Mouse (Mus musculus) embryonic facial prominence, embryonic 10.5 days (tissue): ENCODE data around the gene Psap. TPM values are rescaled to one million over a fixed set of nuclear protein-coding genes. Genes with fewer than 3 reads are reported as not detected.
"Not testable (repeated sequence)": the region's sequence is repeated elsewhere in the genome, so short reads cannot be mapped to it uniquely, and the experiment has no call there.

Experiments used
- DNase-seq: peaks from one replicate; pipeline ENCODE4 v3.0.0-alpha.2; 2017; ENCODE audit warnings: low spot score
- H3K27ac ChIP-seq: fragments of 300-500 bp; sonication (generic); replicated peaks from 2 replicates; pipeline ENCODE4 v1.5.1; 2016; ENCODE audit warnings: mild to moderate bottlenecking
- H3K27me3 ChIP-seq: fragments of 300-500 bp; sonication (generic); replicated peaks from 2 replicates; pipeline ENCODE4 v1.6.1; 2016; ENCODE audit warnings: low read depth, mild to moderate bottlenecking; ENCODE audit not compliant: poor library complexity, severe bottlenecking
- H3K36me3 ChIP-seq: fragments of 300-500 bp; sonication (generic); replicated peaks from 2 replicates; pipeline ENCODE4 v1.6.1; 2016; ENCODE audit warnings: mild to moderate bottlenecking, moderate library complexity
- H3K4me1 ChIP-seq: fragments of 300-500 bp; sonication (generic); 2 replicates; pipeline ENCODE4 v1.6.1; 2016
- H3K4me3 ChIP-seq: fragments of 300-500 bp; sonication (generic); 2 replicates; pipeline ENCODE4 v1.5.1; 2016; ENCODE audit warnings: mild to moderate bottlenecking, moderate library complexity
- H3K9me3 ChIP-seq: fragments of 300-500 bp; sonication (generic); 2 replicates; pipeline ENCODE4 v1.6.1; 2016; ENCODE audit warnings: mild to moderate bottlenecking
- WGBS: fragments of 180-500 bp; shearing (Covaris S2); methylation state at CpG from one replicate; pipeline ENCODE4 v1.1.7; 2016; 5-methylcytosine and 5-hydroxymethylcytosine counted together
- polyA plus RNA-seq: library from polyadenylated mRNA; unstranded; fragments of >200 nt; fragmentation: Nextera tagmentation; extraction: Ambion mirVana; gene quantifications from 2 replicates; pipeline ENCODE4 v1.2.1, GENCODE M21; 2016

Gene Psap
- polyA plus RNA-seq, 1 experiment from 2014 or later = 47.1 TPM

- not testable (repeated sequence) for DNase-seq, H3K4me1 ChIP-seq, H3K27ac ChIP-seq, H3K9me3 ChIP-seq, H3K36me3 ChIP-seq, H3K4me3 ChIP-seq, H3K27me3 ChIP-seq
- 92% methylated on average over 3 of the region's 3 CpGs for WGBS
Observed at GRCm38 (mm10) chr10:60248345-60248744, 29.1 kb upstream of the Psap start.

DNA sequence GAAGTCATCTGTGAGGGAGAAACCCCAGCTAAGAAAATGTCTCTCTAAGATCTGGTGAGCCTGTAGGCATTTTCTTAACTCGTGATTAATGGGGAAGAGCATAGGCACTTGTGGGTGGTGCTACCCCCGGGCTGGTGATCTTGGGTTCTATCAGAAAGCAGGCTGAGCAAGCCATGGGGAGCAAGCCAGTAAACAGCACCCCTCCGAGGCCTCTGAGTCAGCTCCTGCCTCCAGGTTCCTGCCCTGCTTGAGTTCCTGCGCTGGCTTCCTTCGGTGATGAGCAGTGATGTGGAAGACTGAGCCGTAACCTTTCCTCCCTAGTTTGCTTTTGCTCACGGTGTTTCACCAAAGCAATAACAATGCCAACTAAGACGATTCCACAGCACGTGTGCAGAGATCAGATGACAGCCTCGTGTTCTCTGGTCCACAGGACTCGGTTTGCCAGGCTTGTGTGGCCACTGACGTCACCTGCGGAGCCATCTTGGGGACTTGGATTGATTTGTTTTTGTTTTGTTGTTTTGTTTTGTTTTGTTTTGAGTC, 26.9 kb upstream of the Psap start:
- no peak for DNase-seq
- Histone ChIP-seq H3K36me3 (no peaks in the 10 kb centered on the region), H3K4me3 (no peak overlapping the region), H3K9me3 (no peaks in the 10 kb centered on the region), H3K27ac (no peak overlapping the region), H3K27me3 (no peaks in the 10 kb centered on the region), H3K4me1 (peaks cover 8% of the 10 kb centered on the region)
- WGBS = 81% methylated on average over 13 of the region's 13 CpGs

- H3K9me3 ChIP-seq = no peaks in the 10 kb centered on the region
- H3K4me1 ChIP-seq = peaks cover 8% of the 10 kb centered on the region
- H3K36me3 ChIP-seq = no peaks in the 10 kb centered on the region
- WGBS = 74% methylated on average over 4 of the region's 4 CpGs
- H3K27ac ChIP-seq = no peak overlapping the region
- DNase-seq = no peak
- H3K4me3 ChIP-seq = no peak overlapping the region
- no peaks in the 10 kb centered on the region for H3K27me3 ChIP-seq
Observed at GRCm38 (mm10) chr10:60252187-60252586, 25.2 kb upstream of the Psap start.

DNA sequence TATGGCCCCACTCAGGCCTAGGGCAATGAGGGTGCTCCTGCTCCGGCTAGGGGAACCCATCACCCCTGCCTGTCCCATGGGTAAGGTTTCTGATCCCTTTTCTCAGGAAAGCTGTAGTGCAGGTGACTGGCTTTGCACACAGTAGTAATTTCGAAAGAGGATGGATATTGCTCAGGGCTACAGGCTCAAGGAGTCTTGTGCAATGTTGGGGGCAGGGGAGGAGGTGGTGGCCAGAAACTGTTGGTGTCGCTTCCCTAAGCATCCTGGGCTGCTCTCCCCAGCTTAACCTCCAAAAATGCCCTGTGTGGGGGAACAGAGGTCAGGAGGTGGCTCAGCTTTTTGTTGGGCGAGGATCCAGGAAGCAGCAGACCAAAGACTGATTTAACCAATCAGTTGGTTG, 24.8 kb upstream of the Psap start:
- DNase-seq = no peak
- H3K27me3 ChIP-seq = no peaks in the 10 kb centered on the region
- no peaks in the 10 kb centered on the region for H3K36me3 ChIP-seq
- H3K27ac ChIP-seq = no peak overlapping the region
- 62% methylated on average over 4 of the region's 4 CpGs for WGBS
- H3K4me3 ChIP-seq = no peak overlapping the region
- H3K9me3 ChIP-seq = no peaks in the 10 kb centered on the region
- H3K4me1 ChIP-seq = peaks cover 8% of the 10 kb centered on the region

- 80% methylated on average over 6 of the region's 6 CpGs for WGBS
- Histone ChIP-seq H3K9me3 (no peaks in the 10 kb centered on the region), H3K36me3 (no peaks in the 10 kb centered on the region), H3K27me3 (no peaks in the 10 kb centered on the region), H3K27ac (no peak overlapping the region), H3K4me3 (no peak overlapping the region), H3K4me1 (peaks cover 8% of the 10 kb centered on the region)
- no peak for DNase-seq
Observed at GRCm38 (mm10) chr10:60256088-60256487, 21.3 kb upstream of the Psap start.

- no peaks in the 10 kb centered on the region for H3K36me3 ChIP-seq
- H3K27ac ChIP-seq = no peak overlapping the region
- H3K27me3 ChIP-seq = no peaks in the 10 kb centered on the region
- H3K4me1 ChIP-seq = peaks cover 9% of the 10 kb centered on the region
- no peaks in the 10 kb centered on the region for H3K9me3 ChIP-seq
- peak; percentile 26 for DNase-seq
- 60% methylated on average over 16 of the region's 16 CpGs for WGBS
- H3K4me3 ChIP-seq = no peak overlapping the region
Observed at GRCm38 (mm10) chr10:60257261-60257825, 20.1 kb upstream of the Psap start.

DNA sequence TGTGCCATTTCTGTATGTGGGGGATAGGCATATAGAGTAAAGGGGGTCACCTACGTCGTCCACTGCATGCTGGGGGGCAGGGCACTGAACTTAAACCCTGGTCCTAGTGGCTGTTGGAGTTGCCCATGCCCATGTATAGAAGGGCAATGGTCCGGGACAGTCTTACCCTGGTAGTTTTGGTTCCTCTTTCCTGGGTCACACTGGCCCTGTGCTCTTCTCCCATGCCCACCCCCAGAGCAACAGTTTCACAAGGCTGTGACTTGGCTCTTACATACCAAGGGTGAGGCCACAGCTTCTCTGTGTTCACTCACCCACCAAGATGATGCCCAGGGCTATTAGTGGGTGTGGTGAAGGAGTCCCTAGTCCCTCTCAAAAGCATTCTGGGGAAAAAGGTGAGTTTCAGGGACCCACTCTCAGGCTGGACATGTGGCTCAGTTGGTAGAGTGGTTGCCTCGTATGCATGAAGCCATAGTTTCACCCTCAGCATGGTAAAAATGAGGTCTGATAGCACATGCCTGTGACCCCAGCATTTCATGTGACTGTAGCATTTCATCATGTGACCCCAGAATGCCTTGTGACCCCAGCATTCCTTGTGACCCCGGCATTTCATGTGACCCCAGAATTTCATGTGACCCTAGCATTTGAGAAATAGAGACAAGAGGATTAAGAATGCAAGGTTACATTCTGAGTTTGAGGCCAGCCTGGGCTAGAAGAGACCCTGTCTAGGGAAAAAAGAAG, 16.7 kb upstream of the Psap start:
- H3K36me3 ChIP-seq = no peaks in the 10 kb centered on the region
- WGBS = 82% methylated on average over 5 of the region's 5 CpGs
- no peaks in the 10 kb centered on the region for H3K9me3 ChIP-seq
- no peak overlapping the region for H3K27ac ChIP-seq
- H3K27me3 ChIP-seq = no peaks in the 10 kb centered on the region
- no peak overlapping the region for H3K4me3 ChIP-seq
- DNase-seq = no peak
- H3K4me1 ChIP-seq = peaks cover 9% of the 10 kb centered on the region; the same call in 1 of the 2 replicates

DNA sequence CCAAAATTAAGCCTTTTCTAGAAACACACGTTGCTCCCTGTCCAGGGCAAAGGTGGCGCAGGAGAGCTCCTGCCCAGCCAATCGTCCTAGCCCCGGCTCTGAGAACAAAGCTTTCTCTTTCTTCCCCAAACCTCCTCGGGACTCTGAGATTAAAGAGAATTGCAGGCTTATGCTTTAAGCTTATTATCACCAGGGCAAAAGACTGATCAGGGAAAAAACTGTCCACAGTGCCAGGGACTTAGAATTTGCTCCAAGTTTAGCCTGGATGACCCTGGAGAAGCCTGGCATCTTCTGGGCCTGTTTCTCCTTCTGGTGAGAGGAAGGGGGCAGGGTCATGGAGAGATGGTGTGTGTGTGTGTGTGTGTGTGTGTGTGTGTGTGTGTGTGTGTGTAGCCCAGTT, 15.9 kb upstream of the Psap start:
- Histone ChIP-seq H3K4me1 (peaks cover 9% of the 10 kb centered on the region; the same call in 1 of the 2 replicates), H3K4me3 (no peak overlapping the region), H3K27ac (no peak overlapping the region), H3K27me3 (no peaks in the 10 kb centered on the region), H3K36me3 (no peaks in the 10 kb centered on the region), H3K9me3 (no peaks in the 10 kb centered on the region)
- 23% methylated on average over 5 of the region's 5 CpGs for WGBS
- no peak for DNase-seq

DNA sequence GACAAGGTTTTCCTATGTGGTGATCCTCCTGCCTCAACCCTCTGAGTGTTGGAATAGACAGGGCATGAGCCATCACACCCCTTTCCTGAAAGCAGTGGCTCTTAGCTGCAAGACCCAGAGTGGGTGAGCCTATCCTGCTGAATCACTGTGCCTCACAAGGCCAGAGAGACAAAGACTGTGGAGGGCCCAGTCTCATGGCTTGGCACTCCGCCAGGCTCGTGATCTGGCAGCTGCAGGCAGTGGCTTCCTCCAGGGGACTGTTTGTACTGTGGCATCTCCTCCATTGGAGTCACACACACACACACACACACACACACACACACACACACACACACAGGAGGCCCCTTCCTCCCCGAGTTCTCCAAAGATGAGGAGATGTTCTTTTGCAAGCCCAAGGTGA, 15.0 kb upstream of the Psap start:
- no peaks in the 10 kb centered on the region for H3K9me3 ChIP-seq
- H3K4me3 ChIP-seq = no peak overlapping the region
- WGBS = 74% methylated on average over 3 of the region's 3 CpGs
- H3K36me3 ChIP-seq = no peaks in the 10 kb centered on the region
- H3K4me1 ChIP-seq = peaks cover 9% of the 10 kb centered on the region; the same call in 1 of the 2 replicates
- DNase-seq = peak; percentile 29
- H3K27ac ChIP-seq = 0 out of 2 replicates have a peak overlapping the region, but pooled peaks have one; percentile 40
- H3K27me3 ChIP-seq = no peaks in the 10 kb centered on the region

DNA sequence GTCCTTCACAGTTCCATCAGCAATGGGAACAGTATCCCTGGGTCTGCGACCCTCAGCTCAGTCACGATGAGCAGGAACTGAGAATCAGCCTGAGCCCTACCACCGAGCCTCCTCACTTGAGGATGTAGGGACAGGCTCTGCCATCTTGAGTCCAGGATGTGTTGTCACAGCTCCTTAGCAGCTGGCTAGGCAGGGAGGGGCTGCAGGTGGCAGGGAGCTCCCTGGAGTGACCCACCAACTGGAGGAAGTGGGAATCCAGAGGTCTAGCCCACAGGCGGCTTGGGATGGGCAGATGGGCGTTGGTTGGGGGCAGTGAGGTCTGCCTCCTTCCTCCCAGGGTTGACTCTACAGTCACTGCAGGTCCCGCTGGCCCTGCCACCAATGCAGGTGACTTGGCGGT, 14.1 kb upstream of the Psap start:
- Histone ChIP-seq H3K4me1 (peaks cover 9% of the 10 kb centered on the region; the same call in 1 of the 2 replicates), H3K4me3 (no peak overlapping the region), H3K27ac (0 out of 2 replicates have a peak overlapping the region, but pooled peaks have one; percentile 19), H3K36me3 (no peaks in the 10 kb centered on the region), H3K9me3 (no peaks in the 10 kb centered on the region), H3K27me3 (no peaks in the 10 kb centered on the region)
- WGBS = 86% methylated on average over 7 of the region's 7 CpGs
- no peak for DNase-seq

GRCm38 (mm10) chr10:60265252-60265651, 12.2 kb upstream of the Psap start:
- WGBS = 85% methylated on average over 10 of the region's 10 CpGs

DNA sequence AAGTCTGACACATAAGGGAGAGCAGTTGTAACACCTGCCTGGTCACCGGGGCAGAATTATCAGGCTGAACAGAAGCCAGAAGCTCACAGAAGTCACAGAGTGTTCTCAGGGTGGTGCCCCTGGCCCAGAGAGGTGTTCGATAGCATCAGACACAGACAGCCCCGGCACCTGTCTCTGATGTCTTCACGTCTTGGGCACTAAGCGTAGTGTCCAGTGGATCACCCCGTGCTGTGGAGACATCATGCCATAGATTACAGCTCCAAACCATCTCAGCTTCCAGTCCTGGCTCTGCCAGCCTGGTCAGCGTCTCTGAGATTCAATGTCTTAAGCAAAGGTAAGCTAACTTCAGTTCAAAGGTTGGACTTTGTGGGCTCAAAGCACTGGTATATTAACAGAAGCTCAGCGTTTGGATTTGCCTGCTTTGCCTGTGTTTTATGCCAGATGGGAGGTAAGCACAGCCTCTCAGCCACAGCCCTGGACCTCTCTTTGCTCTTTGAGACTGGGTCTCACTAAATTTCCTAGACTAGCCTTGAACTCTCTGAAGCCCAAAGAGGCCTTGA, 10.5 kb upstream of the Psap start:
- Histone ChIP-seq H3K4me1 (peaks cover 12% of the 10 kb centered on the region), H3K27me3 (no peaks in the 10 kb centered on the region), H3K4me3 (no peak overlapping the region), H3K36me3 (no peaks in the 10 kb centered on the region), H3K9me3 (no peaks in the 10 kb centered on the region), H3K27ac (no peak overlapping the region)
- no peak for DNase-seq
- WGBS = 88% methylated on average over 8 of the region's 8 CpGs

More at GRCm38 (mm10) chr10:60265252-60265651, 12.2 kb upstream of the Psap start:
- H3K27ac ChIP-seq = no peak overlapping the region
- H3K4me3 ChIP-seq = no peak overlapping the region
- H3K27me3 ChIP-seq = no peaks in the 10 kb centered on the region
- no peak for DNase-seq
- H3K36me3 ChIP-seq = no peaks in the 10 kb centered on the region
- H3K4me1 ChIP-seq = peaks cover 15% of the 10 kb centered on the region
- H3K9me3 ChIP-seq = no peaks in the 10 kb centered on the region

GRCm38 (mm10) chr10:60268738-60269137, 8.7 kb upstream of the Psap start:
- Histone ChIP-seq H3K4me3 (no peak overlapping the region), H3K9me3 (no peaks in the 10 kb centered on the region), H3K27ac (no peak overlapping the region), H3K27me3 (no peaks in the 10 kb centered on the region), H3K36me3 (no peaks in the 10 kb centered on the region), H3K4me1 (peaks cover 14% of the 10 kb centered on the region)
- WGBS = 88% methylated on average over 11 of the region's 11 CpGs
- no peak for DNase-seq
